Mouse (Mus musculus): ENCODE data around the gene Gm37240.
"Not testable (repeated sequence)": the region's sequence is repeated elsewhere in the genome, so short reads cannot be mapped to it uniquely, and the experiment has no call there.

The Gm37240 gene

DNA sequence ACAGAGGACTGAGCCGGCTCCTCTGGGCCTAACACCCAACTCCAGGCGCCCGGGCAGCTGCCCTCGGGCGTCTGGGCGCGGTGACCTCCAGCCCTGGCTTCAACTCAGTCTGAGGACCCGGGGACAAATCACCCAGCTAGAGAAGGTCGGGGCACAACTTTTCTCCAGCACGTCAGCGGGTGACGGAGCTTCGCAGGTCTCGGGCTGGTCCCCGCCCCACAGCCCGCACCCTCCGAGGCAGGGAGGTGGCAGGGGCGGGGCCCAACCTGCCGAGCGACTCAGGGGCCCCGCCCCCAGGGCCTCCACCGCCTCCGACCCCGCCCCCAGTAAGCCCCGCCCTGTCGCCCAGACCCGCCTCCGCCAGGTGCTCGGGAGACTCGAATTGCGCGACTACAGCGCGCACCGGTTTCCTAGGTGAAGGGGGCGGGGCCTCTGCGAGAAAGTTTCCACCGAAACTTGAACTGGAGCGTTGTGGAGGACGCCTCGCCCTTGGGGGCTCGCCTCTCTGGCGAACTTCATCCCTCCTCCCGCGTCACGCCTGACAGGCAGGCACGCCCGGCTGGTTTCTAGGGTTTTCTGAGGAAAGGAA, at the start of gene Gm37240, which contains the start of gene Glt28d2:
Gene Gm37240 (minus strand): TSS at position 280 of the 589 bp plus-strand sequence.
Gene Glt28d2 (minus strand): TSS at position 278 of the 589 bp plus-strand sequence.
- peak; percentile 72 for DNase-seq

- no peak for DNase-seq
Observed at GRCm38 (mm10) chr3:85933586-85933985, 46.3 kb upstream of the Gm37240 start.

DNA sequence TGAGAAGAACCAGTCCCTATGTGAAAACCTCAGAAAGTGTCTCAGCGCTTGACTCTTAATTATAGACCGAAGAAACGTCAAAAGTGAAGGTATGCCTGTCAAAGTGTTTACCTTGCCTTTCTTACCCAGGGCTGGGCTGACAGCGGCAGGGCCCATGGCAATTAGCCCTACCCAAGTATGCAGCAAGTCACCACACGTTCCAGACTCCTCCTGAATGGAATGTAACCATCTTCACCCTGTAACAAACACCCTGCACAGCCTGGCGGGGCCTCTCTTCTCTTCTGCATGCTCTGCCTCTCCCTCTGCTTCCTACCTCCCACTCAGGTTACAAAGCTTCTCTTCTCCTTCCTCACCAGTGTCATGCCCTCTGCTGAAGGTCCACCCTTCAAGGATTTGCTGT, 44.5 kb upstream of the Gm37240 start:
- DNase-seq: no peak

- DNase-seq: no peak
Observed at GRCm38 (mm10) chr3:85930671-85931255, 43.4 kb upstream of the Gm37240 start.

- DNase-seq: no peak
Observed at GRCm38 (mm10) chr3:85929711-85930110, 42.4 kb upstream of the Gm37240 start.

- DNase-seq: no peak
Observed at GRCm38 (mm10) chr3:85928140-85928611, 40.9 kb upstream of the Gm37240 start.

DNA sequence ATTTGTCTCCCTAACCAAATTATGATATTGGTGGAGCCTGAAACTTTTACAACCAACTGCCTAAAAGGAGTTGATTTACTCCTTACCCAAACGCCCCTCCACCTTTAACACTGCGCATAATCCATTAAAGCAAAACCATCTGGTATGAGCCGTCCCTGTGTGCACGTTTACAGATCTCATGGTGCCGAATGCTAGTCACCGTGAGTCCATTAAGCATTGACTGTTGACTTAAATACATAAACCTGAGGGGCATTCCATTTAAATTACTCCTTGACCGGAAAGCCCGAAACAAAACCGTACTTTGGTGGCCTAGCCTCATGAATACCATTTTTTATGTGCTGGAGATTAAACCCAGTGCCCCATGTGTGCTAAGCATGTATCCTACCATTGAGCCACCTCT, 40.0 kb upstream of the Gm37240 start:
- DNase-seq: no peak

- peak; percentile 82 for DNase-seq
Observed at GRCm38 (mm10) chr3:85923954-85924945, 36.9 kb upstream of the Gm37240 start.

GRCm38 (mm10) chr3:85923343-85923742, 36.0 kb upstream of the Gm37240 start:
- DNase-seq: no peak

DNA sequence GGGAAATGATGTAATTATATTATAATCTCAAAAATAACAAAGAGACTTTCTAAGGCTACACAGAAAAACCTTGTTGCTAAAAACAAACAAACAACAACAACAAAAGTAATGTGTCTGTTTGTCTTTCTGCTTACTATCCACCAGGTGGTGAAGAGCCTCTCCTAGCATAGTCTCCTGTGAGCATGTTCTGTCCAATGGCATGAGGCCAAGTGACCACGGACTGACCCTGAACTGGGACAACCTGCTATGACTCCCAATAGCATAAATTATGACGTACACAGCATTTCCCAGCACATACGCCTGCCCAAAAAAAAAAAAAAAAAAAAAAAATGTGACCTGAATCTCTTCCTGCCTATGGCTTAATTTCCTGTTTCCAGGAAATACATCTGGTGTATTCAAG, 35.0 kb upstream of the Gm37240 start:
- DNase-seq: no peak

GRCm38 (mm10) chr3:85920671-85921070, 33.4 kb upstream of the Gm37240 start:
- DNase-seq: not testable (repeated sequence)

DNA sequence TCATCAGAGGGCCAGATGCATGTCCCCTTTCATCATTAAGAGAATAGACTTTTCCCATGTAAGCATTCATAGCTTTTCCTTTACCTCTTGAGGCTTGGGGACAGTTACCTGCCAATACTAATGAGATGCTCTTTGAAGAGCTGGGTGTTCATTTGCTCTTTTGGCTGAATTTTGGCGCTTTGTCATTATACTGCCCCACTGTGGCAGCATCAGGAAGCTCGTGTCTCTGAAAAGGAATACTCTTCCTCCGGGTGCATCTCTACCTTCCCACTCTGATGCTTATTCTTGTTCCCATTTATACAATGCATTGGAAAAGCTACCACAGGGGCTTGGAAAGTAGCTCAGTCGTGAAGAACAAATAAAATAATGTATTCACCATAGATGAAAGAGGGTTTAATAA, 30.3 kb upstream of the Gm37240 start:
- DNase-seq: peak; percentile 31

DNA sequence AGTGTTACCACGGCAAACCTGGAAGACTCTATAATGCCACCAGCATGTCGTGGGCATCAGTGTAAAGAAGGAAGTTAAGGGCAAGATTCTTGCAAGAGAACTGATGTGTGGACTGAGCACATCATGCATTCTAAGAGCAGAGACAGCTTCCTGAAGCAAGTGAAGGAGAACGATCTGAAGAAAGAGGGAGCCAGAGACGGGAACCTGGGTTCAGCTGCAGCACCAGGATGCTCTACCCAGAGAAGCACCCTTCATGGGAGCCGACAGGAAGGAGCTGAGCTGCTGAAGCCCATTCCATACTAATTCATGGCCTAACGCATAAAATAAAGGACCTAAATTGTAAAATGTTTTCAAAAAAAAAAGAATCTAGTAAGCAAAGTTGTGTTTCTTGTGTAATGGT, 27.5 kb upstream of the Gm37240 start:
- no peak for DNase-seq

DNA sequence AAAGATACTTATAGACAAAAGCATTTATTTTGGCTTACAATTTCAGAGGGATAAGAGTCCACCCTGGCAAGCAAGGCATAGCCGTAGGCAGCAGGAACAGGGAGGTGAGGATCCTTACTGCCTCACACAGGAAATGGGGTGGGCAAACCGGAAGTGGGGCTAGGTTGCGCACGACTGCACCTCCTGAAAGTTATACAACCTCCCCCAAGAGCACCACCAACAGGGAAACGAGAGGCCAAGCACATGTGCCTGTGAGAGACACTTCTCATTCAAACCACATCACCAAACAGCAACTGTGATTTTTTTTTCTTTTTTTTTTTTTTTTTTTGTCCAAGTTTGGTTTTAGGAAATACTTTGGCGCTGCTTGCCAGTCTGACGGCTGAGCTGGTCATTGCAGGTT, 19.8 kb upstream of the Gm37240 start:
- no peak for DNase-seq

- no peak for DNase-seq
Observed at GRCm38 (mm10) chr3:85904371-85904770, 17.1 kb upstream of the Gm37240 start.

GRCm38 (mm10) chr3:85895020-85895419, 7.7 kb upstream of the Gm37240 start:
- no peak for DNase-seq

GRCm38 (mm10) chr3:85891571-85891970, 4.3 kb upstream of the Gm37240 start:
- peak; percentile 17 for DNase-seq

DNA sequence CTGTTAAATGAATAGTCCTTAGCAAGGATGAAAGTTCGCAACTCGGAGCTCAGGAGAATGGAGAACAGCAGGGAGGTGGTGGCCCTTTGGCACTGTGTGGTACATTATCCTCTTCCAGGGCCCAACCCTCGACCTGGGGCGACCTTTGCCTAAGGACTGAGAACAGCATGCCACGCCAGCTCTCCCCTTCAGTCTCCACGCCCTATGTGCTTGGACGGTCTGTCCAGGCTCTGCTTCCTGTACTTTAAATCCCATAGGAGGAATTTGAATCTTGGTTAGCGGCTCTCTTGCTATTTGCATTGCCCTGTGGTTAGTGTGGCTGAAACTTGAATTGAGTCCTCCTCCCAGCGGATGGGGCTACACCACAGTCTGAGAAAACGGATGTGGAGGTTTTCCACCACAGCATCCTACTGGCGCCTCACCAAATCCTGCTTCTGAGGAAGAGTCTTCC, 928 bp upstream of the Gm37240 start:
- DNase-seq: no peak

- DNase-seq: peak; percentile 9
Observed at GRCm38 (mm10) chr3:85886636-85887238, 581 bp downstream of the Gm37240 start.

DNA sequence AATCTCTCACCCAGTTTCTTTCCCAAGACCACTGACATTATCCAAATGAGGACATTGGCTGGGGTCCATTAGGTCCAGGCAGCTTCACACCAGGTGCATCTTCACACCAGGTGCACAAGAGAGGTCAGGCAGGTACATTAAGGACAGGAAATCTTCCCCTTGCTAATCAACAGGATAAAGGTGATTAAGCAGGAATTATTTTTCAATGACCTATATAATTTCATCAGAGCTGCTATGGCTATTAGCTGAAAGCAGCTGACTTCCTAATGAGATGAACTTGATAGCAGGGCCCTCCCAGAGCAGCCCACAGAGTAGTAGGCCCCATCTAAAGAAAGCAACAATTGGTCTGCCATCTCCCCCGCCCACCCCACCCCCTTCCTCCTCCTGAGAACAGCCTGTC, 1.4 kb downstream of the Gm37240 start:
- DNase-seq: no peak

GRCm38 (mm10) chr3:85880687-85881086, 6.6 kb downstream of the Gm37240 start:
- no peak for DNase-seq

GRCm38 (mm10) chr3:85880068-85880467, 7.2 kb downstream of the Gm37240 start:
- no peak for DNase-seq

DNA sequence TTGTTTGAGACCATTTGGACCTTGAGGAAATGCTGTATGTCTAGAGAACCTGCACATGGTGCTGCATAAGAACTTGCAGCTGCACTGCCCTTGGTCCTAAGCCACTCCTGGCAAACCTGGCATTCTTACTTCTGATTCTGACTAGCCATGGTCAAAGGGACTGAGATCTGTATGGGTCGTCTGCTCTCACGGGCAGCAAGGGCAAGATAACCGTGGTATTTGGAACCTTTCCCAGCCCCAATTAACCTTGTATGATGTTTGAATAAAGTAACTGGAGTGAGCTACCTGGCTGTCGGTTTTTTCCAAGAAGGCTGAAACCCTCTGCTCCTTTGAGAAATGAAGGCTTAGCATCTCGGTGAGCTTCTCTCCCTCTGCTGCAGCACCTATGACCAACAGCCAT, 8.4 kb downstream of the Gm37240 start:
- DNase-seq: no peak
